Mouse (Mus musculus) neural tube, embryonic 11.5 days (tissue): ENCODE data around the gene Pgls. TPM values are rescaled to one million over a fixed set of nuclear protein-coding genes. Genes with fewer than 3 reads are reported as not detected.

Source experiments
- microRNA-seq: library from miRNA; unstranded; fragments of <30 nt; microRNA quantifications from one replicate; pipeline ENCODE4, GENCODE M21; 2016
- polyA plus RNA-seq: library from polyadenylated mRNA; unstranded; fragments of >200 nt; fragmentation: Nextera tagmentation; extraction: Ambion mirVana; gene quantifications from 2 replicates; pipeline ENCODE4 v1.2.1, GENCODE M21; 2014

Gene Pgls
- polyA plus RNA-seq, 1 experiment from 2014 or later: 212 TPM

Small RNA genes lying within 50 kb of the gene (microRNA-seq; reads per million reads assigned to microRNA genes)
- not detected for gene Mir6769b

Other genes with a start within 250 kb of the Pgls start
- gene Use1, start 225.3 kb upstream of the Pgls start, polyA plus RNA-seq: 78.9 and 81.5 TPM in 2 replicates
- gene Ocel1, start 220.9 kb upstream of the Pgls start, polyA plus RNA-seq: 3.4 and 3.8 TPM in 2 replicates
- gene Nr2f6, start 210.2 kb upstream of the Pgls start, polyA plus RNA-seq: 83.4 and 84.0 TPM in 2 replicates
- 3.9 and 4.5 TPM in 2 replicates for gene Ushbp1, start 196.4 kb upstream of the Pgls start, polyA plus RNA-seq
- gene Babam1, start 195.3 kb upstream of the Pgls start, polyA plus RNA-seq: 106 and 109 TPM in 2 replicates
- 18.1 and 18.4 TPM in 2 replicates for gene Ankle1, start 186.2 kb upstream of the Pgls start, polyA plus RNA-seq
- 60.7 and 63.4 TPM in 2 replicates for gene Abhd8, start 128.5 kb upstream of the Pgls start, polyA plus RNA-seq
- gene Mrpl34, start 127.2 kb upstream of the Pgls start, polyA plus RNA-seq: 196 and 205 TPM in 2 replicates
- gene Dda1, start 123.0 kb upstream of the Pgls start, polyA plus RNA-seq: 162 and 170 TPM in 2 replicates
- gene Ano8, start 106.2 kb upstream of the Pgls start, polyA plus RNA-seq: 5.6 and 6.3 TPM in 2 replicates
- gene Gtpbp3, start 104.1 kb upstream of the Pgls start, polyA plus RNA-seq: 6.0 and 8.4 TPM in 2 replicates
- gene Plvap, start 80.4 kb upstream of the Pgls start, polyA plus RNA-seq: 49.5 and 53.0 TPM in 2 replicates
- gene Ccdc194, start 66.5 kb upstream of the Pgls start, polyA plus RNA-seq: 0.16 TPM in 1 of 2 replicates, not detected in the other
- gene Bst2, start 54.7 kb upstream of the Pgls start, polyA plus RNA-seq: 3.7 and 4.9 TPM in 2 replicates
- gene Mvb12a, start 49.3 kb upstream of the Pgls start, polyA plus RNA-seq: 64.7 and 69.8 TPM in 2 replicates
- 0.24 TPM in 1 of 2 replicates, not detected in the other for gene Tmem221, start 33.3 kb upstream of the Pgls start, polyA plus RNA-seq
- gene Nxnl1, start 25.6 kb upstream of the Pgls start, polyA plus RNA-seq: not detected in 2 replicates
- 10.5 and 12.7 TPM in 2 replicates for gene Slc27a1, start 23.3 kb upstream of the Pgls start, polyA plus RNA-seq
- gene Fam129c, start 5.5 kb downstream of the Pgls start, polyA plus RNA-seq: 3.6 and 4.2 TPM in 2 replicates
- 54.5 and 57.4 TPM in 2 replicates for gene Colgalt1, start 18.8 kb downstream of the Pgls start, polyA plus RNA-seq
- gene Unc13a, start 79.6 kb downstream of the Pgls start, polyA plus RNA-seq: 6.5 and 7.7 TPM in 2 replicates
- 1.6 and 2.0 TPM in 2 replicates for gene Jak3, start 84.1 kb downstream of the Pgls start, polyA plus RNA-seq
- not detected in 2 replicates for gene Insl3, start 97.0 kb downstream of the Pgls start, polyA plus RNA-seq
- gene B3gnt3, start 109.6 kb downstream of the Pgls start, polyA plus RNA-seq: 0.33 and 0.59 TPM in 2 replicates
- 12.3 and 12.4 TPM in 2 replicates for gene Fcho1, start 133.5 kb downstream of the Pgls start, polyA plus RNA-seq